Mouse (Mus musculus) spleen, embryonic (tissue): ENCODE results near the gene Smarcb1.
"Not testable (repeated sequence)": the region's sequence is repeated elsewhere in the genome, so short reads cannot be mapped to it uniquely, and the experiment has no call there.

Source experiments
- CTCF ChIA-PET: fragments of 350-600 bp; sonication (Branson Sonifier 250); formaldehyde crosslinking; loops from one replicate; lab custom pipeline; 2022; lab: Charles Lee

Gene Smarcb1

GRCm38 (mm10) chr10:75894601-75895000, 26.8 kb downstream of the Smarcb1 start:
- CTCF ChIA-PET, result no interaction called here

GRCm38 (mm10) chr10:75893089-75893750, 28.2 kb downstream of the Smarcb1 start, which contains the start of gene Derl3:
TSS of gene Derl3 (plus strand) at chr10:75893413.
- CTCF ChIA-PET, result no interaction called here

GRCm38 (mm10) chr10:75889406-75890153, 31.8 kb downstream of the Smarcb1 start:
- CTCF ChIA-PET, result no interaction called here

GRCm38 (mm10) chr10:75887504-75887903, 33.9 kb downstream of the Smarcb1 start:
- CTCF ChIA-PET, result interaction anchor here (1.0 kb wide), 1 partner anchor 9 kb away, joined by 7 read pairs; no protein-coding TSS in a partner anchor

- CTCF ChIA-PET, result no interaction called here
These were observed 36.7 kb downstream of the Smarcb1 start for GRCm38 (mm10) chr10:75884742-75885141.

- CTCF ChIA-PET, result interaction anchor here (0.6 to 1.7 kb wide), 4 partner anchors 13 to 634 kb away, joined by 3 to 10 read pairs (median 6); no protein-coding TSS in a partner anchor
These were observed 38.2 kb downstream of the Smarcb1 start for GRCm38 (mm10) chr10:75883232-75883552.

GRCm38 (mm10) chr10:75882433-75883231, 38.8 kb downstream of the Smarcb1 start:
- CTCF ChIA-PET, result interaction anchor here (0.6 to 1.7 kb wide), 5 partner anchors 12 to 633 kb away, joined by 3 to 25 read pairs (median 9); no protein-coding TSS in a partner anchor

GRCm38 (mm10) chr10:75881578-75882432, 39.6 kb downstream of the Smarcb1 start:
- CTCF ChIA-PET, result interaction anchor here (0.6 to 1.7 kb wide), 3 partner anchors 47 to 138 kb away, joined by 3 to 25 read pairs (median 9); no protein-coding TSS in a partner anchor

GRCm38 (mm10) chr10:75880771-75881577, 40.4 kb downstream of the Smarcb1 start:
- CTCF ChIA-PET, result interaction anchor here (0.6 kb wide), 1 partner anchor 137 kb away, joined by 3 read pairs; no protein-coding TSS in a partner anchor

- CTCF ChIA-PET, result no interaction called here
These were observed 41.1 kb downstream of the Smarcb1 start for GRCm38 (mm10) chr10:75880351-75880750.

- CTCF ChIA-PET, result interaction anchor here (1.0 kb wide), 1 partner anchor 9 kb away, joined by 7 read pairs; no protein-coding TSS in a partner anchor
These were observed 42.6 kb downstream of the Smarcb1 start for GRCm38 (mm10) chr10:75878836-75879235.

- CTCF ChIA-PET, result no interaction called here
These were observed 47.8 kb downstream of the Smarcb1 start for GRCm38 (mm10) chr10:75873543-75874170.

GRCm38 (mm10) chr10:75872915-75873542, 48.4 kb downstream of the Smarcb1 start:
- CTCF ChIA-PET, result no interaction called here

- CTCF ChIA-PET, result no interaction called here
These were observed 49.1 kb downstream of the Smarcb1 start for GRCm38 (mm10) chr10:75872025-75872914.

GRCm38 (mm10) chr10:75861587-75861986, 59.8 kb downstream of the Smarcb1 start:
- CTCF ChIA-PET, result interaction anchor here (0.6 kb wide), 1 partner anchor 125 kb away, joined by 5 read pairs; no protein-coding TSS in a partner anchor

GRCm38 (mm10) chr10:75860746-75861145, 60.7 kb downstream of the Smarcb1 start:
- CTCF ChIA-PET, result interaction anchor here (0.6 kb wide), 1 partner anchor 126 kb away, joined by 5 read pairs; no protein-coding TSS in a partner anchor

- CTCF ChIA-PET, result not testable (repeated sequence)
These were observed 61.5 kb downstream of the Smarcb1 start, which contains the start of gene Mif for GRCm38 (mm10) chr10:75859786-75860470. TSS of gene Mif (minus strand) at chr10:75860240.
